Mouse (Mus musculus): ENCODE data around the gene Mta3. TPM values are rescaled to one million over a fixed set of nuclear protein-coding genes. Genes with fewer than 3 reads are reported as not detected.

Gene Mta3
- total and polyA plus RNA-seq, 3 experiments = 31.1 to 67.6 (median 39.2) TPM

GRCm38 (mm10) chr17:83807345-83807744, 101.4 kb downstream of the Mta3 start:
- in situ Hi-C loops (cut with MboI; ENCODE audit: low pct_ligation_motif_present, low pct_unique_long_range_greater_than_20kb, low sequenced_read_pairs) (no loop called here), dilution Hi-C loops (cut with MboI; ENCODE audit: extremely low pct_ligation_motif_present, extremely low pct_unique_long_range_greater_than_20kb, low sequenced_read_pairs) (no loop called here)
- H3K36me3 ChIP-seq (replicated peaks in 1 of 2; ENCODE audit: control insufficient read depth in 1 of 2, insufficient read depth in 1 of 2, low read length in 1 of 2) = peaks cover 21 to 78% of the 10 kb centered on the region in 2 experiments
- H3K9me3 ChIP-seq (replicated peaks; ENCODE audit: low read length) = no peaks in the 10 kb centered on the region
- no peak overlapping the region for H3K4me2 ChIP-seq (ENCODE audit: insufficient read depth, low read depth, poor library complexity, severe bottlenecking)
- DNase-seq (ENCODE audit: extremely low read depth) = peak; percentile 49
- H3K27me3 ChIP-seq (replicated peaks) = no peaks in the 10 kb centered on the region
- TF ChIP-seq NELFE (IDR thresholded peaks at IDR 0.05; ENCODE audit: low read depth, low read length) (no peak), ETS1 (conservative IDR thresholded peaks at IDR 0.05; ENCODE audit: low read depth, low read length) (no peak), SIN3A (IDR thresholded peaks at IDR 0.05; ENCODE audit: low read length) (no peak), IRF4 (IDR thresholded peaks at IDR 0.05; ENCODE audit: low read depth, low read length) (peak; percentile 36; the same call in 1 of the 2 replicates), BHLHE40 (IDR thresholded peaks at IDR 0.05; ENCODE audit: low read depth, low read length) (peak; percentile 82), MYC (IDR thresholded peaks at IDR 0.05; ENCODE audit: low read depth, low read length) (0 out of 2 replicates have a peak, but pooled peaks have one; percentile 36)
- H3K79me2 ChIP-seq (replicated peaks; ENCODE audit: control insufficient read depth, extremely low read depth, insufficient read depth, poor library complexity, severe bottlenecking) = no peaks in the 10 kb centered on the region
- H3K9ac ChIP-seq (ENCODE audit: insufficient read depth, low read depth) = no peak overlapping the region
- H3K27ac ChIP-seq (ENCODE audit: insufficient read depth, low read depth) = no peak overlapping the region
- no peak overlapping the region for H3K4me3 ChIP-seq (replicated peaks in 1 of 3; ENCODE audit: low read depth in 2 of 3, low read length in 2 of 3, poor library complexity in 1 of 3)
- peaks cover 0 to 40% of the 10 kb centered on the region in 2 experiments; a peak in 2 of 4 replicates for H3K4me1 ChIP-seq (ENCODE audit: control insufficient read depth in 1 of 2, insufficient read depth in 2 of 2)

DNA sequence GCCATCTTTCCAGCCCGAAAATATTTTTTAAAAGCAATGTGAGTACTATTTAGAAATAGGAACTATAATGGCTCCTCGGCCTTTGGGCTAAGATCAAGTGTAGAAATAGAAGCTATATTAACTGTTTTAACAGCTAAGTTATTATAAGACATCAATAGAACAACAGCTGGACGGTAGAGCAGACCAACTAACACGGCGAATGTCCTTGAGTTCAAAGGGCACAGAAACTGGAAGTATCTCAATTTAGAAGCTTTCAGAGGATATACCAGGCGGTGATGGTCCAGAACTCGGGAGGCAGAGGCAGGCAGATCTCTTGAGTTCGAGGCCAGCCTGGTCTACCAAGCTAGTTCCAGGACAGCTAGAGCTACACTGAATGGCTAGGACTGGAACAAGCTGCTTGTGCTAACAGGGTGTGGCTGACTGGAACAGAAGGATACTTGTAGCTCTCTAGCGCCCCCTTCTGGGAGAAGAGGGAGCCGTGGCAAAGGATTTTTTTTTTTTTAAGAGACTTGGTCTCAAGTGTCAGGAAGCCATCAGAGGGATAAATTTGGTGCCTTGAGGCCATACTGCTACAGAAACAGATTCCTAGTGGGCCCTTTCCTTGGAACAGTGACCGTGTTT, 101.9 kb downstream of the Mta3 start:
- dilution Hi-C loops (cut with MboI; ENCODE audit: extremely low pct_ligation_motif_present, extremely low pct_unique_long_range_greater_than_20kb, low sequenced_read_pairs) = no loop called here
- H3K79me2 ChIP-seq (replicated peaks; ENCODE audit: control insufficient read depth, extremely low read depth, insufficient read depth, poor library complexity, severe bottlenecking) = no peaks in the 10 kb centered on the region
- peaks cover 21 to 82% of the 10 kb centered on the region in 2 experiments for H3K36me3 ChIP-seq (replicated peaks in 1 of 2; ENCODE audit: control insufficient read depth in 1 of 2, insufficient read depth in 1 of 2, low read length in 1 of 2)
- no peaks in the 10 kb centered on the region for H3K27me3 ChIP-seq (replicated peaks)
- no peak overlapping the region for H3K4me3 ChIP-seq (replicated peaks in 1 of 3; ENCODE audit: low read depth in 2 of 3, low read length in 2 of 3, poor library complexity in 1 of 3)
- no peak overlapping the region for H3K27ac ChIP-seq (ENCODE audit: insufficient read depth, low read depth)
- H3K4me2 ChIP-seq (ENCODE audit: insufficient read depth, low read depth, poor library complexity, severe bottlenecking) = no peak overlapping the region
- no peak overlapping the region for H3K9ac ChIP-seq (ENCODE audit: insufficient read depth, low read depth)
- H3K9me3 ChIP-seq (replicated peaks; ENCODE audit: low read length) = no peaks in the 10 kb centered on the region
- in situ Hi-C loops (cut with MboI; ENCODE audit: low pct_ligation_motif_present, low pct_unique_long_range_greater_than_20kb, low sequenced_read_pairs) = no loop called here
- DNase-seq (ENCODE audit: extremely low read depth) = peak; percentile 84
- H3K4me1 ChIP-seq (ENCODE audit: control insufficient read depth in 1 of 2, insufficient read depth in 2 of 2) = peaks cover 0 to 40% of the 10 kb centered on the region in 2 experiments; a peak in 2 of 4 replicates
- TF ChIP-seq MAZ (IDR thresholded peaks at IDR 0.05; ENCODE audit: low read depth, low read length) = no peak
- peak; percentile 62 for TF ChIP-seq SMC3 (IDR thresholded peaks at IDR 0.05; ENCODE audit: low read depth, low read length)
- TF ChIP-seq RAD21 (IDR thresholded peaks at IDR 0.05; ENCODE audit: low read depth, low read length) = peak; percentile 65
- peak; percentile 95 for TF ChIP-seq ZNF384 (IDR thresholded peaks at IDR 0.05; ENCODE audit: low read depth, low read length)
- TF ChIP-seq ZMIZ1 (IDR thresholded peaks at IDR 0.05; ENCODE audit: low read depth, low read length) = no peak
- TF ChIP-seq JUND (conservative IDR thresholded peaks at IDR 0.05; ENCODE audit: low read depth, low read length) = no peak
- TF ChIP-seq CTCF (conservative IDR thresholded peaks at IDR 0.05 in 1 of 2, IDR thresholded peaks at IDR 0.05 in 1 of 2; ENCODE audit: low read depth in 2 of 2, low read length in 2 of 2) = peak; percentile 77 to 87
